Mouse (Mus musculus) layer of hippocampus, adult 18-20 months (tissue): ENCODE data around the gene Csf1. TPM values are rescaled to one million over a fixed set of nuclear protein-coding genes. Genes with fewer than 3 reads are reported as not detected.

ENCODE experiments used
- DNase-seq, 2 experiments: peaks; one replicate each; pipeline ENCODE4 v3.0.0; 2022; ENCODE audit warnings: low spot score in 2 of 2
- long read RNA-seq: library from polyadenylated mRNA; stranded (forward); transcript quantifications from one replicate; pipeline ENCODE4 v2.0.0, GENCODE M21; 2021
- total RNA-seq, 2 experiments: library from RNA; stranded (reverse); gene quantifications; 2 replicates each; pipeline ENCODE4 v1.2.3; 2021

Gene Csf1
- 10 to 100 TPM; 22.0 to 23.3 TPM for total RNA-seq
- long read RNA-seq, full-length matches to known transcripts = 19 of 26 reads
- long read RNA-seq, partial matches to known transcripts = 4 of 26 reads
- long read RNA-seq, other reads (novel, unspliced or antisense) = 3 of 26 reads

DNA sequence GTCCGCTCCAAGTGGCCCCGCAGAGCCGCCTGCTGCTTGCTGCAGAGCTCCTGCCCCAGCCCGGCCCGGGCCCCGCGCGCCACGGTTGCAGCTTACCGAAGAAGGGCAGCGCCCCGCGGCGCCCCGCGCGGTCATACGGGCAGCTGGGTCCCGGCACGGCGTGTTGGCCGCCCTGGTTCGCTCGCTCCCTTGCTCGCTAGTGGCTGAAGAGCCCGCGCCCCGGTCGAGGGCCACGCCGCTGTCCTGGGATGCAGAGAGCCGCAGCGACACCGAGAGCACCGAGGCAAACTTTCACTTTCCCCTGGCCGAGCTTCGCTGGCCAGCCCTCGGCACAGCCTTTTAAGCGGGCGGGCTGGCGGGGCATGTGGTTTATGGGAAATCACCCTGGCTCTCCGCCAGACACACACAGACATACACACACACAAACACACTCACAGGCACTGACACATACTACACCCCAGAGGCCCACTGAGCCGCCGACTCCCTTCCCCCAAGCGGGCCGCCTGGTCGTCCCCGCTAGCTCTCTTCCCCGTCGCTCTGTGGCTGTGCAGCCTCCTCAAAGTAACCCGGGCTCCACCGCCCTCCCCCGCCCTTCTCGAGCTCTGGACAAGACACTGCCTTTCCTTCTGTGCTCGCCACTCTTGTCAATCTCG is at the start of gene Csf1:
Gene Csf1 (minus strand): TSS at position 541 of the 653 bp plus-strand sequence.
- DNase-seq = peak in 1 of 2 experiments; percentile 74

GRCm38 (mm10) chr3:107808013-107808750 is 47.9 kb upstream of the Csf1 start:
- DNase-seq = peak in 1 of 2 experiments; percentile 25

- DNase-seq = peak in 1 of 2 experiments; percentile 31
Measured at GRCm38 (mm10) chr3:107807386-107807974, 47.2 kb upstream of the Csf1 start.

- DNase-seq = peak in 1 of 2 experiments; percentile 63
Measured at GRCm38 (mm10) chr3:107806916-107807315, 46.6 kb upstream of the Csf1 start.

DNA sequence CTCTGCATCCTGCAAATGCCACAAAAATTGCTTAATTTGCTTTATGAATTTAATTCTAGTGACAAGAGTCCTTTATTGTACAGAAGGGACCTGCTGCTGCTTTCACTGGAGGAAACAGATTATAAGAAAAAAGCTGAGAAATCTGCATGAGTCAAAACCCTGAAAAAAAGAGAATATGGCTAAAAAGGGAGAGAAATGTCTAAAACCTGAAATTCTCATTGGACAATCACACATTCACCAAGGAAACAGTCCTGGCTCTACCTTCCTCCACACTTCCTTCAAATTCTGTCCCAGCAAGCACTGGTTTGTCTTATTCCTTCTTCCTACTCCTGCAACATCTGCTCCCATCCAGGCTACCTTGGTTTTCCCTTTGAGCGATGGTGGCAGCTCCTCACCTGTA is 44.5 kb upstream of the Csf1 start:
- DNase-seq = no peak

DNA sequence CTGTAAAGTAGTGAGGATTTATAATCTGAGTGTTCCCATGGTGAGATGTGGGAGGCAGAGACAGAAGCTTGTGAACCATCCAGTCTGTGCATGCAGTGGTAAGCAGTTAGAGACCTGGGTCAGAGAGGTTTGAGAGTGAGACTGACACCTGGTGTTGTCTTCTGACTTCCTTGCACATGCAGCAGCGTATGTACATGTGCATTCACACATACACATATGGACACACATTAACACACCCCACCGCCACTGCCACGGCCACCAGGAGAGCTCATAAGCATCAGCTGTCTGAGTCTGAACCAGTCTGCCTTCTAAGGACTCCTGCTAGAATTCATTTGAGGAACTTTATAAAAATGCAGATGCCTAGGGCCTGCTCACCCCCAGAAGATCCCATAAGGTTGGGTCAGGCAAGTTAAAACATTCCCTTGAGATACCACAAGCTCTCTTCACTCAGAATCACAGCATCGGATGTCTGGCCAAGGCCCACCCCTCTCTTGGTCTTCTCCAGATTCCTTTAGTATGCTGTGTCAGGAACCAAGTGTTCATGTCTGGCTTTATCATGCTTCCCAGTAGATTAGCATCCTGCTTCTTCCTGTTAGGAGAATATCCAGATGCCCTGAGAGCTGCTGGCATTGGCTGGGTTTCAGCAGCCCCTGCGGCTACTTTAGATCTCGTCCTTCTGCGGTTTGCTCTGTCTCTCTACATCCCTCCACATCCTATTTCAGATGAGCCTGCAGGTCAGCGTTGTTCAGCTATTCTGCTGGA is 42.1 kb upstream of the Csf1 start:
- peak in 1 of 2 experiments; percentile 35 for DNase-seq

DNA sequence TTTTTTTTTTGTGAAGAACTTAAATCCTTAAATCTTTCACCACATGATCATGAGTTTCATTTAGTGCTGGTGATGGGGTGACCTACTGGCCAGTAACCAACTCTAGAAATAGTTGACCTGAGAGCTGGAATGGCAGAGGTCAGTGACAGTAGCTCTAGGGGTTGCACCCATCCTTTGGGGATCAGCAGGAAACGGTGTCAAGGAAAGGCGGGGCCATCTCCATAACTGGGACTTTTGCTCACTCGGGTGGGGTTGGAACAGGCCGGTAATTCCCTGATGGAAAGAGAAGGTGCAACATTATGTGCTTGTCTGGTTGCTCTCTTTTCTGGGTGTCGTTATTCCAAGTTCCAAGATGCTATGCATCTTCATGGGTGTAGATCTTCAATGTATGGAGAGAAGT is 38.7 kb upstream of the Csf1 start:
- DNase-seq = no peak

- no peak for DNase-seq
Measured at GRCm38 (mm10) chr3:107796191-107796983, 36.1 kb upstream of the Csf1 start.

- no peak for DNase-seq
Measured at GRCm38 (mm10) chr3:107794890-107795289, 34.6 kb upstream of the Csf1 start.

DNA sequence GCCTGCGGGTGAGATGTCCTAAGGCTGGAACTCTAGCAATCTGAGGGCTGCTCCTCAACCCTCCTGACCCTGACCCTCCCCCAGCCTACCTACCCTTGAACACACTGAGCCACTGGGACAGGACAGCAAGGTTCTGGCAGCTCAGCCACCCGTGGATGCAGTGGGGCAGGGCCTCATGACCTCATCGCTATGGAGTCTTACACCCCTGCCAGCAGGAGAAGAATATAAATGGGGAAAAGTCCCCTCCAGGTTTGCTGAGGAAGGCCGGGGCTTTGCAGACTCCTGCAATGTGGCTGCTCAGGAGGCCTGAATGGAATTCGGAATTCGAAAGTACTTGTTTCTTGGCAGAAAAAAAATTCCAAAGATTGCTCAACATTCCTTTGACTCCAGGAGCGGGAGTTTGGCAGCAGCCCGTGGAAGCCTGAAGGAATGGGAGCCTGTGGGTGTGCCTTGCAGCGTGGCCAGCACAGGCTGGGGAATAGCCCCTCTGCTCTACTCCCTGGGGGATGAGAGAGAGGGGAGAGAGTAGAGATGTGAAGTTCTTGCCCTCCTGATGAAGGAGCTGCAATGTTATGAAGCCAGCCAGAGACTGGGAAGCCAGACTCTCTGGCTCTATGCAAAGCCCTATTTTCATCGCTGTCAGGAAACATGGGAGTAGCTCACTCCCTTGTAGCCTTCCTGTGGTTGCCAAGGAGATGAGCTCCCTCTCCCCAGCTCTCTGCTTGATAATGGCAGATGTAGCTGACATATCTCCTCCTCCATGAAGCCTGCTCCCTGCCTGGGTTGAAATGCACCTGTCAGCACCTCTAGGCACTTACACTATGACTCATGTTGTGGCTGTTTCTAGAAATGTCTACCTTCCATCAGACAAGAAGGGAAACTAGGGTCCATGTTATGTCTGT is 33.3 kb upstream of the Csf1 start:
- peak; percentile 64 to 77 for DNase-seq

GRCm38 (mm10) chr3:107792736-107793135 is 32.5 kb upstream of the Csf1 start:
- no peak for DNase-seq

GRCm38 (mm10) chr3:107790766-107791303 is 30.6 kb upstream of the Csf1 start:
- DNase-seq = no peak

- no peak for DNase-seq
Measured at GRCm38 (mm10) chr3:107790227-107790626, 30.0 kb upstream of the Csf1 start.

DNA sequence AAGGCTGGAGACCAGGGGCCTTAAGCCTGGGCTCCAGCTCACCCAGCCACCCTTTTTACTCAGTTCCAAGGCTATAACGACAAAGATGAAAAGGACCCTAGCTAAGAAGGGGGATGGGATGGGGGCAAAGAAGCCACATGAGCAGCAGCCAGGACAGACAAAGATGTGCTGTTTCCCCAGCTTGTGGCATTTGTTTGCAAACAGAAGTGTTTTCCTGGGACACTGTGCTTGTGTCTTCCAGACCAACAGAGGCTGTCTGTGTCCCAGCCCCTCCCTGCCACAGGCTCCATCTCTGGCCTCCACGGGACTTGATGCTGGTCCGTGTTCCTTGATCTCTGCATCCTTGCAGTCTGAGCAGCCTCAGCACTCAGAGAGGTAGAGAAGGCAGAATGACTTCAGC is 28.6 kb upstream of the Csf1 start:
- peak in 1 of 2 experiments; percentile 45 for DNase-seq

GRCm38 (mm10) chr3:107787613-107788501 is 27.6 kb upstream of the Csf1 start:
- no peak for DNase-seq

GRCm38 (mm10) chr3:107786980-107787612 is 26.8 kb upstream of the Csf1 start:
- DNase-seq = no peak

GRCm38 (mm10) chr3:107786344-107786743 is 26.1 kb upstream of the Csf1 start:
- no peak for DNase-seq

GRCm38 (mm10) chr3:107785546-107785945 is 25.3 kb upstream of the Csf1 start:
- no peak for DNase-seq
